Mouse (Mus musculus) MEL (cell line): ENCODE results near the gene Cbwd1. TPM values are rescaled to one million over a fixed set of nuclear protein-coding genes. Genes with fewer than 3 reads are reported as not detected.

Experiments used
- DNase-seq: peaks from one replicate; pipeline ENCODE4 v3.0.0; 2011; ENCODE audit warnings: low read depth, low spot score
- H3K27ac ChIP-seq: 2 replicates; pipeline ENCODE4 v1.5.1; 2012; ENCODE audit warnings: low read depth, mild to moderate bottlenecking, control low read depth, low read length, moderate library complexity; ENCODE audit not compliant: control insufficient read depth
- H3K27me3 ChIP-seq, 2 experiments: fragments of 150-350 bp in 1 of 2; sonication (generic) in 1 of 2; 2 replicates each; pipeline ENCODE4 v1.6.1; 2012; ENCODE audit warnings: low read length in 2 of 2, mild to moderate bottlenecking in 2 of 2, improper control_type of control experiment in 1 of 2, moderate library complexity in 1 of 2; ENCODE audit not compliant: insufficient read depth in 2 of 2, control insufficient read depth in 1 of 2
- H3K36me3 ChIP-seq, 2 experiments: 2 replicates each; pipeline ENCODE4 v1.6.1; 2012 to 2014; ENCODE audit warnings: low read length in 2 of 2, improper control_type of control experiment in 1 of 2, inconsistent platforms in 1 of 2, mild to moderate bottlenecking in 1 of 2; ENCODE audit not compliant: insufficient read depth in 2 of 2, control insufficient read depth in 1 of 2
- H3K4me1 ChIP-seq, 2 experiments: fragments of 150-350 bp in 1 of 2; sonication (generic) in 1 of 2; 2 replicates each; pipeline ENCODE4 v1.6.1; 2012; ENCODE audit warnings: low read length in 2 of 2, improper control_type of control experiment in 1 of 2, mild to moderate bottlenecking in 1 of 2; ENCODE audit not compliant: insufficient read depth in 2 of 2, control insufficient read depth in 1 of 2
- H3K4me3 ChIP-seq, 2 experiments: fragments of 150-350 bp in 1 of 2; sonication (generic) in 1 of 2; 2 replicates each; pipeline ENCODE4 v1.5.1; 2012; ENCODE audit warnings: low read depth in 2 of 2, low read length in 2 of 2, mild to moderate bottlenecking in 2 of 2, moderate library complexity in 2 of 2, control low read depth in 1 of 2, improper control_type of control experiment in 1 of 2; ENCODE audit not compliant: control insufficient read depth in 1 of 2, insufficient read depth in 1 of 2
- H3K79me2 ChIP-seq: 2 replicates; pipeline ENCODE4 v1.6.1; 2012; ENCODE audit warnings: mild to moderate bottlenecking, low read length, moderate library complexity; ENCODE audit not compliant: control insufficient read depth, poor library complexity, insufficient read depth
- H3K9ac ChIP-seq: 2 replicates; pipeline ENCODE4 v1.6.1; 2012; ENCODE audit warnings: low read depth, mild to moderate bottlenecking, control low read depth, low read length, moderate library complexity; ENCODE audit not compliant: control insufficient read depth, poor library complexity, severe bottlenecking
- H3K9me3 ChIP-seq: fragments of 150-350 bp; sonication (generic); replicated peaks from 2 replicates; pipeline ENCODE4 v1.6.1; 2012; ENCODE audit warnings: mild to moderate bottlenecking, low read length, improper control_type of control experiment, moderate library complexity; ENCODE audit not compliant: insufficient read depth
- BHLHE40 ChIP-seq: IDR thresholded peaks from 2 replicates; pipeline ENCODE4 v1.6.1; 2012; ENCODE audit warnings: low read depth, mild to moderate bottlenecking, inconsistent platforms, low read length, improper control_type of control experiment, borderline replicate concordance
- CHD1 ChIP-seq: IDR thresholded peaks from 2 replicates; pipeline ENCODE4 v1.6.1; 2012; ENCODE audit warnings: low read depth, mild to moderate bottlenecking, inconsistent platforms, low read length, improper control_type of control experiment
- CHD2 ChIP-seq: IDR thresholded peaks from 2 replicates; pipeline ENCODE4 v1.6.1; 2011; ENCODE audit warnings: low read length, improper control_type of control experiment
- E2F4 ChIP-seq: IDR thresholded peaks from 2 replicates; pipeline ENCODE4 v1.6.1; 2011; ENCODE audit warnings: low read depth, low read length, improper control_type of control experiment, borderline replicate concordance
- ELF1 ChIP-seq: IDR thresholded peaks from 2 replicates; pipeline ENCODE4 v1.6.1; 2014; ENCODE audit warnings: low read depth, mild to moderate bottlenecking, inconsistent platforms, low read length, improper control_type of control experiment, moderate library complexity
- EP300 ChIP-seq, 2 experiments: IDR thresholded peaks; 2 replicates each; pipeline ENCODE4 v1.6.1; 2011; ENCODE audit warnings: improper control_type of control experiment in 2 of 2, low read length in 2 of 2, low read depth in 1 of 2, mild to moderate bottlenecking in 1 of 2
- ETS1 ChIP-seq: IDR thresholded peaks from 2 replicates; pipeline ENCODE4 v1.6.1; 2012; ENCODE audit warnings: low read depth, mild to moderate bottlenecking, inconsistent platforms, low read length, improper control_type of control experiment, moderate library complexity
- GATA1 ChIP-seq: IDR thresholded peaks from 2 replicates; pipeline ENCODE4 v1.6.1; 2011; ENCODE audit warnings: low read depth, low read length, improper control_type of control experiment
- HCFC1 ChIP-seq: IDR thresholded peaks from 2 replicates; pipeline ENCODE4 v1.6.1; 2012; ENCODE audit warnings: low read depth, mild to moderate bottlenecking, inconsistent platforms, low read length, improper control_type of control experiment, moderate library complexity
- JUND ChIP-seq: IDR thresholded peaks from 2 replicates; pipeline ENCODE4 v1.6.1; 2011; ENCODE audit warnings: low read depth, mild to moderate bottlenecking, improper control_type of control experiment, low read length
- KAT2A ChIP-seq: conservative IDR thresholded peaks from 2 replicates; pipeline ENCODE4 v1.6.1; 2012; ENCODE audit warnings: low read depth, low read length, improper control_type of control experiment, inconsistent platforms
- MAZ ChIP-seq: IDR thresholded peaks from 2 replicates; pipeline ENCODE4 v1.6.1; 2012; ENCODE audit warnings: low read depth, mild to moderate bottlenecking, inconsistent platforms, low read length, improper control_type of control experiment
- MEF2A ChIP-seq: IDR thresholded peaks from 2 replicates; pipeline ENCODE4 v1.6.1; 2014; ENCODE audit warnings: low read depth, mild to moderate bottlenecking, inconsistent platforms, low read length, improper control_type of control experiment; ENCODE audit not compliant: poor library complexity, insufficient replicate concordance, severe bottlenecking; ENCODE audit errors: extremely low read depth
- MXI1 ChIP-seq: IDR thresholded peaks from 2 replicates; pipeline ENCODE4 v1.6.1; 2011; ENCODE audit warnings: mild to moderate bottlenecking, low read depth, low read length, improper control_type of control experiment
- MYC ChIP-seq: IDR thresholded peaks from 2 replicates; pipeline ENCODE4 v1.6.1; 2011; ENCODE audit warnings: low read depth, mild to moderate bottlenecking, low read length, improper control_type of control experiment, moderate library complexity
- NELFE ChIP-seq: IDR thresholded peaks from 2 replicates; pipeline ENCODE4 v1.6.1; 2011; ENCODE audit warnings: low read depth, low read length, improper control_type of control experiment
- NRF1 ChIP-seq: IDR thresholded peaks from 2 replicates; pipeline ENCODE4 v1.6.1; 2014; ENCODE audit warnings: low read depth, mild to moderate bottlenecking, inconsistent platforms, low read length, improper control_type of control experiment, moderate library complexity; ENCODE audit not compliant: poor library complexity, insufficient read depth, severe bottlenecking
- POLR2A ChIP-seq, 2 experiments: IDR thresholded peaks; 2 replicates each; pipeline ENCODE4 v1.6.1; 2011 to 2012; ENCODE audit warnings: low read length in 2 of 2, mild to moderate bottlenecking in 2 of 2, control low read depth in 1 of 2, improper control_type of control experiment in 1 of 2, low read depth in 1 of 2, moderate library complexity in 1 of 2; ENCODE audit not compliant: control insufficient read depth in 1 of 2, insufficient read depth in 1 of 2, poor library complexity in 1 of 2
- POLR2AphosphoS2 ChIP-seq: IDR thresholded peaks from 2 replicates; pipeline ENCODE4 v1.6.1; 2011; ENCODE audit warnings: low read length, improper control_type of control experiment
- RAD21 ChIP-seq: IDR thresholded peaks from 2 replicates; pipeline ENCODE4 v1.6.1; 2011; ENCODE audit warnings: mild to moderate bottlenecking, low read depth, low read length, improper control_type of control experiment
- RCOR1 ChIP-seq: IDR thresholded peaks from 2 replicates; pipeline ENCODE4 v1.6.1; 2012; ENCODE audit warnings: low read depth, mild to moderate bottlenecking, inconsistent platforms, low read length, improper control_type of control experiment
- SIN3A ChIP-seq: IDR thresholded peaks from 2 replicates; pipeline ENCODE4 v1.6.1; 2012; ENCODE audit warnings: low read length, improper control_type of control experiment, inconsistent platforms
- SMC3 ChIP-seq: IDR thresholded peaks from 2 replicates; pipeline ENCODE4 v1.6.1; 2011; ENCODE audit warnings: low read depth, low read length, improper control_type of control experiment
- TCF12 ChIP-seq: IDR thresholded peaks from 2 replicates; pipeline ENCODE4 v1.6.1; 2014; ENCODE audit warnings: low read depth, mild to moderate bottlenecking, inconsistent platforms, low read length, improper control_type of control experiment, moderate library complexity
- ZC3H11A ChIP-seq: IDR thresholded peaks from 2 replicates; pipeline ENCODE4 v1.6.1; 2012; ENCODE audit warnings: low read depth, mild to moderate bottlenecking, inconsistent platforms, low read length, improper control_type of control experiment
- ZNF384 ChIP-seq: IDR thresholded peaks from 2 replicates; pipeline ENCODE4 v1.6.1; 2012; ENCODE audit warnings: low read depth, mild to moderate bottlenecking, inconsistent platforms, low read length, improper control_type of control experiment
- polyA plus RNA-seq, 2 experiments: library from polyadenylated mRNA; stranded (reverse) in 1 of 2; unstranded in 1 of 2; fragments of >175 nt in 1 of 2; fragments of >200 nt in 1 of 2; gene quantifications; 2 replicates each; pipeline versions ENCODE4 v1.2.1 to v1.2.4; 2012; ENCODE audit warnings: low replicate concordance in 2 of 2, low read depth in 1 of 2; ENCODE audit not compliant: insufficient read length in 2 of 2, insufficient read depth in 1 of 2, missing spikeins in 1 of 2
- total RNA-seq: library from RNA; depleted of rRNA; stranded (reverse); fragments of 300-350 nt; gene quantifications from 2 replicates; pipeline ENCODE4 v1.2.3, GENCODE M21; 2012

The Cbwd1 gene
- total and polyA plus RNA-seq, 3 experiments: 14.2 to 24.0 TPM; not detected in 1

GRCm38 (mm10) chr19:24929041-24929440, 32.4 kb downstream of the Cbwd1 start:
- Histone ChIP-seq H3K4me3 (no peak overlapping the region), H3K79me2 (no peaks in the 10 kb centered on the region)
- TF ChIP-seq CHD2 (no peak), MEF2A (no peak), EP300 (IDR thresholded peaks at IDR 0.05; ENCODE audit: low read depth in 1 of 2, low read length in 2 of 2) (no peak), KAT2A (no peak), NRF1 (no peak), MAZ (no peak), ETS1 (no peak), TCF12 (no peak), ZC3H11A (no peak), BHLHE40 (no peak)
- TF ChIP-seq, all 39 proteins: peak for 0

GRCm38 (mm10) chr19:24920866-24921265, 40.5 kb downstream of the Cbwd1 start:
- Histone ChIP-seq H3K4me1 (no peaks in the 10 kb centered on the region), H3K36me3 (peaks cover 0 to 13% of the 10 kb centered on the region in 2 experiments; a peak in 2 of 4 replicates)

More at GRCm38 (mm10) chr19:24929041-24929440, 32.4 kb downstream of the Cbwd1 start:
- H3K27ac ChIP-seq: no peak overlapping the region
- H3K36me3 ChIP-seq: no peaks in the 10 kb centered on the region; a peak in 1 of 4 replicates
- no peaks in the 10 kb centered on the region for H3K4me1 ChIP-seq
- no peaks in the 10 kb centered on the region for H3K9me3 ChIP-seq
- no peak overlapping the region for H3K9ac ChIP-seq
- DNase-seq: no peak
- no peaks in the 10 kb centered on the region for H3K27me3 ChIP-seq

More at GRCm38 (mm10) chr19:24920866-24921265, 40.5 kb downstream of the Cbwd1 start:
- H3K27ac ChIP-seq: no peak overlapping the region
- no peak for DNase-seq
- no peak for TF ChIP-seq MXI1
- TF ChIP-seq MAZ: no peak
- no peak for TF ChIP-seq ETS1
- TF ChIP-seq SIN3A: no peak
- no peak for TF ChIP-seq GATA1
- no peak for TF ChIP-seq MYC
- TF ChIP-seq ZNF384: no peak
- no peak for TF ChIP-seq BHLHE40
- no peak for TF ChIP-seq ELF1
- no peak for TF ChIP-seq RCOR1
- no peak for TF ChIP-seq SMC3
- no peak for TF ChIP-seq NELFE
- TF ChIP-seq RAD21: no peak
- TF ChIP-seq JUND: no peak
- TF ChIP-seq HCFC1: no peak
- TF ChIP-seq POLR2AphosphoS2: no peak
- no peak for TF ChIP-seq E2F4
- TF ChIP-seq POLR2A (IDR thresholded peaks at IDR 0.05; ENCODE audit: control insufficient read depth in 1 of 2, insufficient read depth in 1 of 2, low read depth in 1 of 2, low read length in 2 of 2, poor library complexity in 1 of 2): no peak
- no peak for TF ChIP-seq CHD1
- TF ChIP-seq ZC3H11A: no peak
- no peaks in the 10 kb centered on the region for H3K27me3 ChIP-seq
- H3K79me2 ChIP-seq: no peaks in the 10 kb centered on the region
- no peak overlapping the region for H3K9ac ChIP-seq
- no peaks in the 10 kb centered on the region for H3K9me3 ChIP-seq
- H3K4me3 ChIP-seq: no peak overlapping the region
